Mouse (Mus musculus) B cell, adult 2 months (primary cell): Measurements from ENCODE around the gene 1700092M07Rik.

ENCODE experiments used
- DNase-seq, 2 experiments: peaks; one replicate each; pipeline ENCODE4 v3.0.0; 2022

1700092M07Rik gene

GRCm38 (mm10) chr19:8740603-8741002 is at the start of gene 1700092M07Rik:
Gene 1700092M07Rik (plus strand): TSS chr19:8740718.
- no peak for DNase-seq

- no peak for DNase-seq
Observed at GRCm38 (mm10) chr19:8691871-8692539, 48.5 kb upstream of the 1700092M07Rik start.

- no peak for DNase-seq
Observed at GRCm38 (mm10) chr19:8692740-8693139, 47.8 kb upstream of the 1700092M07Rik start.

GRCm38 (mm10) chr19:8695330-8695729 is 45.2 kb upstream of the 1700092M07Rik start:
- peak; percentile 75 to 79 for DNase-seq

- no peak for DNase-seq
Observed at GRCm38 (mm10) chr19:8699652-8700051, 40.9 kb upstream of the 1700092M07Rik start.

- no peak for DNase-seq
Observed at GRCm38 (mm10) chr19:8702458-8702857, 38.1 kb upstream of the 1700092M07Rik start.

- no peak for DNase-seq
Observed at GRCm38 (mm10) chr19:8703571-8703970, 36.9 kb upstream of the 1700092M07Rik start.

GRCm38 (mm10) chr19:8705026-8705708 is 35.4 kb upstream of the 1700092M07Rik start:
- DNase-seq = no peak

- no peak for DNase-seq
Observed at GRCm38 (mm10) chr19:8706132-8706667, 34.3 kb upstream of the 1700092M07Rik start.

- DNase-seq = no peak
Observed at GRCm38 (mm10) chr19:8706930-8707329, 33.6 kb upstream of the 1700092M07Rik start.

- no peak for DNase-seq
Observed at GRCm38 (mm10) chr19:8708954-8709353, 31.6 kb upstream of the 1700092M07Rik start.

- no peak for DNase-seq
Observed at GRCm38 (mm10) chr19:8710057-8710456, 30.5 kb upstream of the 1700092M07Rik start.

- DNase-seq = no peak
Observed at GRCm38 (mm10) chr19:8711506-8711905, 29.0 kb upstream of the 1700092M07Rik start.

GRCm38 (mm10) chr19:8711949-8712869 is 28.3 kb upstream of the 1700092M07Rik start:
- peak; percentile 68 to 69 for DNase-seq

- DNase-seq = peak; percentile 82 to 85
Observed at GRCm38 (mm10) chr19:8712870-8713305, 27.6 kb upstream of the 1700092M07Rik start.

GRCm38 (mm10) chr19:8713306-8713996 is 27.1 kb upstream of the 1700092M07Rik start:
- peak; percentile 94 to 95 for DNase-seq

GRCm38 (mm10) chr19:8713997-8714652 is 26.4 kb upstream of the 1700092M07Rik start:
- DNase-seq = no peak

- DNase-seq = no peak
Observed at GRCm38 (mm10) chr19:8714653-8715481, 25.7 kb upstream of the 1700092M07Rik start.

GRCm38 (mm10) chr19:8715868-8716766 is 24.4 kb upstream of the 1700092M07Rik start:
- DNase-seq = no peak
